Comparison of ENCODE assay signal across 39 mouse cellular contexts in the genomic region with DNA sequence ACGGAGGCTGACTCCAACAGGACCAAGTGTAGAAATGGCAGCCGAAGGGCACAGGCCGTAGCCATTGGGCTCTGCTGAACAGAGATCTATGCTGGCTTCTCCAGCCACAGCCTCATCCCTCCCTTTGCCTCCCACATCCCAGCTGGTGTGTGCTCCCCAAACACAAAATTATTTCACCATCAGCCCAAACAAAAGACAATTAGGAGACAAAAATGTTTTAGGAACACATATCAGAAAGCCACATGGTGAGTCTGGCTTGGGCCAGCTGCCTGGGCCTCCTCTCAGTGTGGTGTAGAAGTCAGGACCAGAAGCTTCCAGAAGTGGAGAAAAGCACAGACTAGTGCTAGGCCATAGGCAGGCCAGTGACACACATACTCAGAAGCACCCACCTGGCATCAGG. TPM values are rescaled to one million over a fixed set of nuclear protein-coding genes. Genes with fewer than 3 reads are reported as not detected.
"Had no signal": no experiment of that assay in that cellular context is flagged by ENCODE, and none has a peak within 500 bp of the region (broad histone marks: within the 10 kb centered on the region; RNA-seq: fewer than 3 reads in every experiment).

No protein-coding gene starts in this region.

- H3K4me1 ChIP-seq: heart, embryonic 10.5 days; heart, embryonic 12.5 days; hindbrain, embryonic 10.5 days; hindbrain, embryonic 12.5 days; intestine, embryonic 15.5 days; liver, embryonic 13.5 days; liver, embryonic 15.5 days had no signal

- H3K4me3 ChIP-seq: gastrocnemius, adult 2 months; heart, embryonic 10.5 days; heart, embryonic 12.5 days; hindbrain, embryonic 10.5 days; hindbrain, embryonic 12.5 days; intestine, embryonic 15.5 days; left cerebral cortex, adult 2 months; liver, embryonic 13.5 days; liver, embryonic 15.5 days had no signal

- DNase-seq: gastrocnemius, adult 2 months; gastrocnemius, postnatal 10 days; gastrocnemius, postnatal 25 days; heart, adult 18-20 months; heart, postnatal 10 days; heart, postnatal 4 days; kidney, adult 18-20 months; kidney, adult 8-10 months; kidney, postnatal 10 days; kidney, postnatal 25 days; kidney, postnatal 4 days; liver; liver, embryonic 13.5 days had no signal

RNA-seq across cellular contexts. Expression of gene Sohlh1, which starts 3.0 kb away (rescaled TPM):
- total RNA-seq: gastrocnemius, adult 2 months; gastrocnemius, postnatal 10 days; gastrocnemius, postnatal 25 days; gastrocnemius, postnatal 4 days; granulocyte monocyte progenitor cell, adult 5-6 weeks; heart, adult 18-20 months; heart, adult 8-10 months; heart, postnatal 10 days; heart, postnatal 25 days; heart, postnatal 4 days; layer of hippocampus, adult 18-20 months; left cerebral cortex, adult 2 months; left cerebral cortex, postnatal 14 days; left cerebral cortex, postnatal 36 days had no signal
- polyA plus RNA-seq: frontal cortex, adult 2 months; heart, embryonic 10.5 days; heart, embryonic 12.5 days; heart, embryonic 14.5 days; heart, embryonic 16.5 days; hindbrain, embryonic 10.5 days; hindbrain, embryonic 12.5 days; hindbrain, embryonic 14.5 days; hindbrain, embryonic 16.5 days; intestine, embryonic 15.5 days; intestine, postnatal 0 days; kidney, embryonic 14.5 days; limb, embryonic 11.5 days; liver, embryonic 11.5 days; liver, embryonic 13.5 days; liver, embryonic 15.5 days had no signal

RNA-seq across cellular contexts. Expression of gene Kcnt1, which starts 19.4 kb away (rescaled TPM):
- total RNA-seq: granulocyte monocyte progenitor cell, adult 5-6 weeks had no signal
- polyA plus RNA-seq: heart, embryonic 12.5 days; heart, embryonic 14.5 days; inflammation-experienced regulatory T-cells, adult 6 months; liver, embryonic 15.5 days had no signal

RNA-seq across cellular contexts. Expression of gene Lcn9, which starts 21.1 kb away (rescaled TPM):
- total RNA-seq: gastrocnemius, adult 2 months; gastrocnemius, postnatal 10 days; gastrocnemius, postnatal 25 days; gastrocnemius, postnatal 4 days; granulocyte monocyte progenitor cell, adult 5-6 weeks; heart, adult 18-20 months; heart, adult 8-10 months; heart, postnatal 10 days; heart, postnatal 25 days; heart, postnatal 4 days; layer of hippocampus, adult 18-20 months; left cerebral cortex, adult 2 months; left cerebral cortex, postnatal 14 days; left cerebral cortex, postnatal 36 days had no signal
- polyA plus RNA-seq: frontal cortex, adult 2 months; heart, embryonic 10.5 days; heart, embryonic 12.5 days; heart, embryonic 14.5 days; heart, embryonic 16.5 days; hindbrain, embryonic 10.5 days; hindbrain, embryonic 12.5 days; hindbrain, embryonic 14.5 days; hindbrain, embryonic 16.5 days; inflammation-experienced regulatory T-cells, adult 6 months; intestine, embryonic 15.5 days; intestine, postnatal 0 days; kidney, embryonic 14.5 days; kidney, embryonic 16.5 days; limb, embryonic 11.5 days; limb, embryonic 14.5 days; liver, embryonic 11.5 days; liver, embryonic 13.5 days; liver, embryonic 15.5 days had no signal

RNA-seq across cellular contexts. Expression of gene Glt6d1, which starts 28.4 kb away (rescaled TPM):
- total RNA-seq: gastrocnemius, adult 2 months; gastrocnemius, postnatal 10 days; gastrocnemius, postnatal 25 days; gastrocnemius, postnatal 4 days; granulocyte monocyte progenitor cell, adult 5-6 weeks; heart, adult 18-20 months; heart, adult 8-10 months; heart, postnatal 10 days; heart, postnatal 25 days; heart, postnatal 4 days; layer of hippocampus, adult 18-20 months; left cerebral cortex, adult 2 months; left cerebral cortex, postnatal 14 days; left cerebral cortex, postnatal 36 days had no signal
- polyA plus RNA-seq: frontal cortex, adult 2 months; heart, embryonic 10.5 days; heart, embryonic 12.5 days; heart, embryonic 14.5 days; heart, embryonic 16.5 days; hindbrain, embryonic 10.5 days; hindbrain, embryonic 12.5 days; hindbrain, embryonic 14.5 days; hindbrain, embryonic 16.5 days; inflammation-experienced regulatory T-cells, adult 6 months; intestine, embryonic 15.5 days; intestine, postnatal 0 days; kidney, embryonic 14.5 days; kidney, embryonic 16.5 days; limb, embryonic 11.5 days; limb, embryonic 14.5 days; liver, embryonic 11.5 days; liver, embryonic 13.5 days; liver, embryonic 15.5 days had no signal
